Mouse (Mus musculus): Measurements from ENCODE around the gene Prox1.

DNA sequence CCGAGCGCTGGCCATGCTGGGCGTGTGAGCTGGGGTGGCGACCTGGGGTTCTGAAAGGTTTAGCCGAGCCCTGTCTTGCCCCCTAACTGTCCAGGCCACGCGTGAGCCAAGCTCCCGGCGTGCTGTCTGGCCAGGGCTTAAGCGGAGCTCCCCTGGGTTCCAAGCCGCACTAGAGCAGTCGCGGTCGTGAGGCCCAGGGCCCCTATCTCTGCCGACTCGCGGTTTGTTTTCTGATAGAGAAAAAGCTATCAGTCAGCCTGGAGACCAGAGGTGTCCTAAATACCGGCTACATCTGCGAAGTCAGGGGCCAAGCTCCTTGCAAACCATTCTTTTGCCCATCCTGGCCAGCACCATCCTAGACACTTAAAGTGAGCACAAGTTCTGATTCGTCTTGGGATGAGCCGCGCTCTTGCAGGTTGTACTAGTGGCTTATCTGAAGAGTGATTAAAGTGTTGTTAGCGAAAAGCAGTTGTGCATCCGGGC, 2.5 kb upstream of the Prox1 start:
- no peak for TF ChIP-seq CTCF (IDR thresholded peaks at IDR 0.05; ENCODE audit: control insufficient read depth, insufficient read depth, insufficient read length)
- no peak for TF ChIP-seq MAX (IDR thresholded peaks at IDR 0.05)
- TF ChIP-seq CEBPB (IDR thresholded peaks at IDR 0.05; ENCODE audit: low read depth), result no peak
- TF ChIP-seq MYOD1 (IDR thresholded peaks at IDR 0.05; ENCODE audit: control insufficient read depth, insufficient read length, low read depth), result no peak
- TF ChIP-seq FOSL1 (IDR thresholded peaks at IDR 0.05; ENCODE audit: insufficient read depth, low read length, poor library complexity, severe bottlenecking), result no peak
- TF ChIP-seq MYOG (IDR thresholded peaks at IDR 0.05; ENCODE audit: control insufficient read depth, extremely low read depth, insufficient read length), result no peak
- TF ChIP-seq USF1 (IDR thresholded peaks at IDR 0.05; ENCODE audit: low read depth), result no peak

Data from C2C12 (cell line).